Mouse (Mus musculus): ENCODE data around the gene Stard3. TPM values are rescaled to one million over a fixed set of nuclear protein-coding genes. Genes with fewer than 3 reads are reported as not detected.

The Stard3 gene
- polyA plus RNA-seq, 1 experiment from 2014 or later, result 39.6 TPM

DNA sequence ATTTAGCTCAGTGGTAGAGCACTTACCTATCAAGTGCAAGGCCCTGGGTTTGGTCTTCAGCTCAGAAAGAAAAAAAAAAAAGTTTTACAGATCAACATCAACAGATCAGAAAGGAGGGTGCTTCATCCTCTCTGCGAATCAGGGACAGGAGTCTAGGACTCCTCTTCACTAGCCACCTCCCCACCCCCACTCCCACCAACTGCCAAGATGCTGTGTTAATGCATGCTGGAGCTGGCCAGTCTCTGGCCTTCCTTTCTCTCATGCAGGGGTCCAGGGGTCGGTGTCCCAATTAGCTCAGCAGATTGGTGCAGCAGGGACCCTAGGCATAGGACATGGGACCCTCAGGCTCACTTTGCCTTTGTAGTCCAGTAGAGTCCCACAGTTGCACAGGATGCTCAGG, 12.4 kb downstream of the Stard3 start:
- 82% methylated on average over 2 of the region's 2 CpGs for WGBS (ENCODE audit: insufficient replicate concordance)
- H3K27ac ChIP-seq (ENCODE audit: low read depth, low read length), result no peak overlapping the region
- 0 out of 2 replicates have a peak, but pooled peaks have one; percentile 15 for ATAC-seq (replicated peaks; ENCODE audit: insufficient number of reproducible peaks, low FRiP score, low TSS enrichment)
- peak overlapping the region; percentile 16; the same call in 1 of the 2 replicates for H3K9ac ChIP-seq (ENCODE audit: low read depth, low read length)
- H3K36me3 ChIP-seq (ENCODE audit: control insufficient read depth, insufficient read depth, low read length), result peaks cover 5% of the 10 kb centered on the region
- no peaks in the 10 kb centered on the region for H3K27me3 ChIP-seq (ENCODE audit: control insufficient read depth, insufficient read depth, low read length)
- peaks cover 81% of the 10 kb centered on the region for H3K4me1 ChIP-seq (ENCODE audit: control insufficient read depth, insufficient read depth, low read length)
- no peak overlapping the region for H3K4me2 ChIP-seq
- H3K9me3 ChIP-seq (replicated peaks; ENCODE audit: control insufficient read depth, low read length), result no peaks in the 10 kb centered on the region
- H3K4me3 ChIP-seq (ENCODE audit: low read depth, low read length), result no peak overlapping the region

DNA sequence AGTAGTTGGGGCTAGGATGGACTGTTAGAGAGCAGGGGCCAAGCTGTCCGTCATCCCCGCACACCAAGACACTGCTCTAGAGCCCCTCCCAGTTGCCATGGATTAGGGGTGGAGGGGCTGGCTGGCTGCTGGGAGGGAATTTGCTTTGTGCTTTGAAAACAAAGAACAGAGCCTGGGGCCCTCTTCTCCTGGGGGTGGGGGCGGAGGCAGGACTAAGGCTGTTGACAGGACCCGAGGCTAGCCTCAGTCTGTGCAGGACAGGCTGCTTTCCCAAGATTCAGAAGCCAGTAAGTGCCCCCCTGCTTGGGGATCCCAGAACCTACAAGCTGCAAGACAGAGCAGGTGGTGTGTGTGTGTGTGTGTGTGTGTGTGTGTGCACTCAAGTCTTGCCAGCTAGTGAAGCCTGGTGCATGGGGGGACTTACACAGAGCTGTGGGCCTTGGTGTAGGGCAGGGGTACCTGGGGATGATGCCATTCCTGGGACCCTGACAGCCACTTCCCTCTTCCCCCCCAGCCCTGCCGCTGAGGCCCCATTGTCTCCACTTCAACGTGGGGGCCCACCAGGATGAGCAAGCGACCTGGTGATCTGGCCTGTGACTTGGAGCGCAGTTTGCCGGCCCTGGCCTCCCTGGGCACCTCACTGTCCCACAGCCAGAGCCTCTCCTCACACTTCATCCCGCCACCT, 13.5 kb downstream of the Stard3 start:
- peaks cover 7% of the 10 kb centered on the region for H3K36me3 ChIP-seq (ENCODE audit: control insufficient read depth, insufficient read depth, low read length)
- 33% methylated on average over 10 of the region's 10 CpGs for WGBS (ENCODE audit: insufficient replicate concordance)
- H3K4me2 ChIP-seq, result peak overlapping the region; percentile 46
- H3K27me3 ChIP-seq (ENCODE audit: control insufficient read depth, insufficient read depth, low read length), result no peaks in the 10 kb centered on the region
- H3K4me1 ChIP-seq (ENCODE audit: control insufficient read depth, insufficient read depth, low read length), result peaks cover 77% of the 10 kb centered on the region
- peak overlapping the region; percentile 18 for H3K4me3 ChIP-seq (ENCODE audit: low read depth, low read length)
- H3K27ac ChIP-seq (ENCODE audit: low read depth, low read length), result peak overlapping the region; percentile 37
- no peak for ATAC-seq (replicated peaks; ENCODE audit: insufficient number of reproducible peaks, low FRiP score, low TSS enrichment)
- no peaks in the 10 kb centered on the region for H3K9me3 ChIP-seq (replicated peaks; ENCODE audit: control insufficient read depth, low read length)
- peak overlapping the region; percentile 46; the same call in 1 of the 2 replicates for H3K9ac ChIP-seq (ENCODE audit: low read depth, low read length)

DNA sequence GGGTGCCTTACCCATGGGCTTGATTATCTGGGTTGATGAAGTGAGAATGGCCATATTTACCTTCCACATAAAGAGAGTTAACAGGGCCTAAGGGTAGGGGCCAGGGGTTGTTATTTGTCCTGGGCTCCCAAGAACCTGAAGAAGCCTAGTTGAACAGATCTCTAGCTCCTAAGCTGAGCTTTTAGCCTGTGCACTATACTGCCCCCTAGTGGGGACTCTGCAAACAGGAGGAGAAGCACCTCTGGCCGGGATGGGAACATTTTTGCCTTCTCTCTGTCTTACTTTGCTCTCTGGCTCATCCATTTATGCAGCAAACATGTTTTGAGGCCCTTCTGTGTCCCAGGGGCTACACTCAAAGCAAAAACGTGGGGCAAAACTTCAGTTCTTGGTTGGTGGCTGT, 14.2 kb downstream of the Stard3 start:
- Histone ChIP-seq H3K4me2 (peak overlapping the region; percentile 46), H3K4me1 (ENCODE audit: control insufficient read depth, insufficient read depth, low read length) (peaks cover 79% of the 10 kb centered on the region), H3K9ac (ENCODE audit: low read depth, low read length) (no peak overlapping the region), H3K27me3 (ENCODE audit: control insufficient read depth, insufficient read depth, low read length) (no peaks in the 10 kb centered on the region), H3K4me3 (ENCODE audit: low read depth, low read length) (peak overlapping the region; percentile 14), H3K9me3 (replicated peaks; ENCODE audit: control insufficient read depth, low read length) (no peaks in the 10 kb centered on the region), H3K36me3 (ENCODE audit: control insufficient read depth, insufficient read depth, low read length) (peaks cover 13% of the 10 kb centered on the region), H3K27ac (ENCODE audit: low read depth, low read length) (peak overlapping the region; percentile 37)
- ATAC-seq (replicated peaks; ENCODE audit: insufficient number of reproducible peaks, low FRiP score, low TSS enrichment), result no peak
- 22% methylated on average over 2 of the region's 2 CpGs for WGBS (ENCODE audit: insufficient replicate concordance)

DNA sequence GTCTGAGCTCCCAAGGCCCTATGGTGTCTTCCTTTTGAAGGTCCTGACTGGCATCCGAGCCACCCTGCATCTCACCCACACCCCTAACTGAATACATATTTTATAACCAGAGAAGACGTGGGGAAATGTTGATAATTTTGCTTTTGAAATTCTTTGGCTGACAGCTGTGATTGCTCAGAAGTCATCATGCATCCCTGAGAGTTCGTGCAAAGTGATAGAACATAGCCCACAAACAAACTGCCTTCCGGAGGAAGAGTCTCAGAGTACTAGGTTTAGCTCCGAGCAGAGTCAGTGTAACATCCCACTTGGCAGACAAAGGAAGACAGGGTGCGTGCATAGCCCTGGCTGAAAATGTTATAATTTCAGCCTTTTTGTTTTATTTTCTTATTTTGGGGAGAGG, 15.1 kb downstream of the Stard3 start:
- WGBS (ENCODE audit: insufficient replicate concordance), result 80% methylated on average over 6 of the region's 6 CpGs
- peak overlapping the region; percentile 46; the same call in 1 of the 2 replicates for H3K4me2 ChIP-seq
- peaks cover 73% of the 10 kb centered on the region for H3K4me1 ChIP-seq (ENCODE audit: control insufficient read depth, insufficient read depth, low read length)
- no peak for ATAC-seq (replicated peaks; ENCODE audit: insufficient number of reproducible peaks, low FRiP score, low TSS enrichment)
- H3K36me3 ChIP-seq (ENCODE audit: control insufficient read depth, insufficient read depth, low read length), result peaks cover 15% of the 10 kb centered on the region
- no peak overlapping the region for H3K4me3 ChIP-seq (ENCODE audit: low read depth, low read length)
- 0 out of 2 replicates have a peak overlapping the region, but pooled peaks have one; percentile 80 for H3K27ac ChIP-seq (ENCODE audit: low read depth, low read length)
- H3K9ac ChIP-seq (ENCODE audit: low read depth, low read length), result no peak overlapping the region
- no peaks in the 10 kb centered on the region for H3K9me3 ChIP-seq (replicated peaks; ENCODE audit: control insufficient read depth, low read length)
- no peaks in the 10 kb centered on the region for H3K27me3 ChIP-seq (ENCODE audit: control insufficient read depth, insufficient read depth, low read length)

DNA sequence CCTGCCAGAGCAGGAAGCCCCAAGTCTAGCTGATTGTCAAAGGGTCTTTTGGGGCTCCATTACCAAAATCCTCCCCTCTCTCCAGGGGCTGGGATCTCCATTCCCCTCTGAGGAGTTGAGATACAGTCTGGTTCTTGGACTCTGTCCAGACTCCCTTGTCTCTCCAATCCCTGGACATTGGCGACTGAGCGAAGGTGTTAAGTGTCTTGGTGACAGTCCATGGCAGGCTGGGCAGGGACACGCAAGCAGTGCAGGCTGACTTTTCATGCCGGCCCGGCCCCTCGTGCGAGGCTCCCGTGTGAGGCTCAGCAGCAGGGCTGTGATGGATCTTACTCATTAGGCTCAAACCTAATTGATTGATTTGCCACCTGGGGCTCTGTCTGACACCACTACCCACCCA, 16.1 kb downstream of the Stard3 start:
- peaks cover 19% of the 10 kb centered on the region for H3K36me3 ChIP-seq (ENCODE audit: control insufficient read depth, insufficient read depth, low read length)
- 0 out of 2 replicates have a peak overlapping the region, but pooled peaks have one; percentile 3 for H3K9ac ChIP-seq (ENCODE audit: low read depth, low read length)
- 44% methylated on average over 8 of the region's 8 CpGs for WGBS (ENCODE audit: insufficient replicate concordance)
- H3K4me1 ChIP-seq (ENCODE audit: control insufficient read depth, insufficient read depth, low read length), result peaks cover 74% of the 10 kb centered on the region
- H3K9me3 ChIP-seq (replicated peaks; ENCODE audit: control insufficient read depth, low read length), result no peaks in the 10 kb centered on the region
- no peak overlapping the region for H3K4me3 ChIP-seq (ENCODE audit: low read depth, low read length)
- peak overlapping the region; percentile 32 for H3K4me2 ChIP-seq
- H3K27ac ChIP-seq (ENCODE audit: low read depth, low read length), result peak overlapping the region; percentile 80
- ATAC-seq (replicated peaks; ENCODE audit: insufficient number of reproducible peaks, low FRiP score, low TSS enrichment), result 0 out of 2 replicates have a peak, but pooled peaks have one; percentile 21
- H3K27me3 ChIP-seq (ENCODE audit: control insufficient read depth, insufficient read depth, low read length), result no peaks in the 10 kb centered on the region

DNA sequence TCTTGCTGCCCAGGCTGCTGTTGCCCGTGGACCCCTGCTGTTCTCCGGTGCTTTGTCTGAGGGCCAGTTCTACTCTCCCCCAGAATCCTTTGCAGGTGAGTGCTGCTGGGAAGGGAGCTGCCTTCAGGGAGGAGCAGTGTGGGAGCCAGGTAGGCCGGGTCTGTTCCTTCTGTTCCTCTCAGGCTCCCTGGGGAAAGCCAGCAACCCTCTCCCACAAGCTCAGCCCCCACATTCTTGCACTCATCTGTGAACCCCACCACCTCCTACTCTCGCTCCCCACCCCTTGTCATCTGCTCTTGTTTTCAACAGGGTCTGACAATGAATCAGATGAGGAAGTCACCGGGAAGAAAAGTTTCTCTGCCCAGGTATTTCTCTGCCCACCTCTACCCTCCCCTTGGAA, 18.6 kb downstream of the Stard3 start:
- H3K9me3 ChIP-seq (replicated peaks; ENCODE audit: control insufficient read depth, low read length), result no peaks in the 10 kb centered on the region
- H3K36me3 ChIP-seq (ENCODE audit: control insufficient read depth, insufficient read depth, low read length), result peaks cover 19% of the 10 kb centered on the region
- no peak overlapping the region for H3K27ac ChIP-seq (ENCODE audit: low read depth, low read length)
- H3K4me3 ChIP-seq (ENCODE audit: low read depth, low read length), result no peak overlapping the region
- no peak overlapping the region for H3K9ac ChIP-seq (ENCODE audit: low read depth, low read length)
- no peak overlapping the region for H3K4me2 ChIP-seq
- WGBS (ENCODE audit: insufficient replicate concordance), result 57% methylated on average over 5 of the region's 5 CpGs
- no peak for ATAC-seq (replicated peaks; ENCODE audit: insufficient number of reproducible peaks, low FRiP score, low TSS enrichment)
- H3K4me1 ChIP-seq (ENCODE audit: control insufficient read depth, insufficient read depth, low read length), result peaks cover 59% of the 10 kb centered on the region
- no peaks in the 10 kb centered on the region for H3K27me3 ChIP-seq (ENCODE audit: control insufficient read depth, insufficient read depth, low read length)

DNA sequence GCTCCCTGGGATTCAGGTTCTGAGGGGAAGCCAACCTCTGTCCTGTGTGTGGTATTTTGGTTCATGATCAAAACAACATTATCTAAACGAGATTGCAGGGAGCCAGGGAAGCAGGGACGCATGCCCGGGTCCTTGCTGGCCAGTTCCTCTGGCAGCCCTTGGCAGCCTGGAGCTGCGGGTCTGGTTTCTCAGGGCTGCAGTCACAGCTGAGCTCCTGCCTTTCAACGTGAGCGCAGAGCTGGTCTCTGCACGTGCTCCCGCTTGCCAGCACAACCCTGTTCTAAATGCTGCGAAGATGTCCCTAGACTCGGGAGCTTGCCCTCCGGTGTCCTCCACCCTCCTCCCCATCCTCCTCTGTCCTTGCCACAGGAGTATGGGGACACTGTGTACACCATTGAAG, 19.6 kb downstream of the Stard3 start:
- no peak overlapping the region for H3K4me2 ChIP-seq
- H3K9me3 ChIP-seq (replicated peaks; ENCODE audit: control insufficient read depth, low read length), result no peaks in the 10 kb centered on the region
- H3K4me3 ChIP-seq (ENCODE audit: low read depth, low read length), result no peak overlapping the region
- 67% methylated on average over 11 of the region's 11 CpGs for WGBS (ENCODE audit: insufficient replicate concordance)
- no peak overlapping the region for H3K9ac ChIP-seq (ENCODE audit: low read depth, low read length)
- H3K4me1 ChIP-seq (ENCODE audit: control insufficient read depth, insufficient read depth, low read length), result peaks cover 51% of the 10 kb centered on the region
- H3K36me3 ChIP-seq (ENCODE audit: control insufficient read depth, insufficient read depth, low read length), result peaks cover 19% of the 10 kb centered on the region
- no peak for ATAC-seq (replicated peaks; ENCODE audit: insufficient number of reproducible peaks, low FRiP score, low TSS enrichment)
- no peaks in the 10 kb centered on the region for H3K27me3 ChIP-seq (ENCODE audit: control insufficient read depth, insufficient read depth, low read length)
- no peak overlapping the region for H3K27ac ChIP-seq (ENCODE audit: low read depth, low read length)

DNA sequence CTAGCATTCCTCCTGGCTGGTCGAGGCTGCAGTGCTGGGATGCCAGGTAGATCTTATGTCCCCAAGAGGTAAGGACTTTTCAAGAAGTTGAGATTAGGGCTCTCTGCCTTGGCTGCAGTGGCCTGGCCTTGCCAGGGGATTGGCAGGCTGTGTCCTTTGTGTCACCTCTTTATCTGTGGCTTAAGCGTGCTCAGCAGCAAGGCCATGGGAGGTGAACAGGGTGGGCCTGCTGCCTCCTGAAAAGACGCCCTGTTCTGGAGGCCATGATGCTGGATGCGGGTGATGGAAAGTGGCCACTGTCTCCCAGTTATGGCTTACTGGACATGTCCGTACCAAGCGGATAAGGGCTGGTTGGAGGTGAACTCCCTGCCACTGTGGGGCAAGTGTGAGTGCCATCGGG, 21.2 kb downstream of the Stard3 start:
- WGBS (ENCODE audit: insufficient replicate concordance), result 72% methylated on average over 7 of the region's 7 CpGs
- ATAC-seq (replicated peaks; ENCODE audit: insufficient number of reproducible peaks, low FRiP score, low TSS enrichment), result no peak
- Histone ChIP-seq H3K9me3 (replicated peaks; ENCODE audit: control insufficient read depth, low read length) (no peaks in the 10 kb centered on the region), H3K36me3 (ENCODE audit: control insufficient read depth, insufficient read depth, low read length) (peaks cover 19% of the 10 kb centered on the region), H3K4me1 (ENCODE audit: control insufficient read depth, insufficient read depth, low read length) (peaks cover 49% of the 10 kb centered on the region), H3K9ac (ENCODE audit: low read depth, low read length) (0 out of 2 replicates have a peak overlapping the region, but pooled peaks have one; percentile 16), H3K27ac (ENCODE audit: low read depth, low read length) (0 out of 2 replicates have a peak overlapping the region, but pooled peaks have one; percentile 37), H3K27me3 (ENCODE audit: control insufficient read depth, insufficient read depth, low read length) (no peaks in the 10 kb centered on the region), H3K4me2 (no peak overlapping the region), H3K4me3 (ENCODE audit: low read depth, low read length) (no peak overlapping the region)

DNA sequence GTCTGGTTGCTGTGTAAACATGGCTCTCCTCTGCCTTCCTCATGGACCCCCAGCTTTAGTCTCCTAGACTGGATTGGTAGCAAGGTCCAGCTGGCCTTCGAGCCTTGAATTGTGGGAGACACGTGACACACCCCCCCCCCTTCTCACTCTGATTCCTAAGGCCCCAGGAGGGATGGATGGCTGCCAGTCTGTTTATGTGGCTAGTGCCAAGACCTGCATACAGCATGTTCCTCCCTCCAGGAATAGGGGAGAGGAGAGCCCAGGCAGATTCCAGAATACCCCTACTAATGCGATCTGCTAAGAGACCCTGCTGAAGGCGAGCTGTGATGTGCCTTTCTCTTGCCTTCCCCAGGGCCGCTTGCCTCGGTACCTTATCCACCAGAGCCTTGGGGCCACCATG, 21.9 kb downstream of the Stard3 start:
- Histone ChIP-seq H3K36me3 (ENCODE audit: control insufficient read depth, insufficient read depth, low read length) (peaks cover 19% of the 10 kb centered on the region), H3K9me3 (replicated peaks; ENCODE audit: control insufficient read depth, low read length) (no peaks in the 10 kb centered on the region), H3K4me1 (ENCODE audit: control insufficient read depth, insufficient read depth, low read length) (peaks cover 49% of the 10 kb centered on the region), H3K27me3 (ENCODE audit: control insufficient read depth, insufficient read depth, low read length) (no peaks in the 10 kb centered on the region; the same call in 1 of the 2 replicates), H3K9ac (ENCODE audit: low read depth, low read length) (no peak overlapping the region), H3K27ac (ENCODE audit: low read depth, low read length) (no peak overlapping the region), H3K4me2 (no peak overlapping the region), H3K4me3 (ENCODE audit: low read depth, low read length) (no peak overlapping the region)
- ATAC-seq (replicated peaks; ENCODE audit: insufficient number of reproducible peaks, low FRiP score, low TSS enrichment), result no peak
- WGBS (ENCODE audit: insufficient replicate concordance), result 86% methylated on average over 6 of the region's 6 CpGs

Measured in heart, embryonic 11.5 days (tissue).